Mouse (Mus musculus) MEL (cell line): ENCODE measurements at regions not wholly inside any gene's neighbourhood (a gene's known extent, or its start where the extent isn't known, plus 50 kb on each side); places are given as distances from the start of the nearest gene placed in this dataset.

ENCODE experiments used
- DNase-seq: peaks from one replicate; pipeline ENCODE4 v3.0.0; 2011; ENCODE audit warnings: low read depth, low spot score
- H3K27ac ChIP-seq: 2 replicates; pipeline ENCODE4 v1.5.1; 2012; ENCODE audit warnings: low read depth, mild to moderate bottlenecking, control low read depth, low read length, moderate library complexity; ENCODE audit not compliant: control insufficient read depth
- H3K27me3 ChIP-seq, 2 experiments: fragments of 150-350 bp in 1 of 2; sonication (generic) in 1 of 2; 2 replicates each; pipeline ENCODE4 v1.6.1; 2012; ENCODE audit warnings: low read length in 2 of 2, mild to moderate bottlenecking in 2 of 2, improper control_type of control experiment in 1 of 2, moderate library complexity in 1 of 2; ENCODE audit not compliant: insufficient read depth in 2 of 2, control insufficient read depth in 1 of 2
- H3K36me3 ChIP-seq, 2 experiments: 2 replicates each; pipeline ENCODE4 v1.6.1; 2012 to 2014; ENCODE audit warnings: low read length in 2 of 2, improper control_type of control experiment in 1 of 2, inconsistent platforms in 1 of 2, mild to moderate bottlenecking in 1 of 2; ENCODE audit not compliant: insufficient read depth in 2 of 2, control insufficient read depth in 1 of 2
- H3K4me1 ChIP-seq, 2 experiments: fragments of 150-350 bp in 1 of 2; sonication (generic) in 1 of 2; 2 replicates each; pipeline ENCODE4 v1.6.1; 2012; ENCODE audit warnings: low read length in 2 of 2, improper control_type of control experiment in 1 of 2, mild to moderate bottlenecking in 1 of 2; ENCODE audit not compliant: insufficient read depth in 2 of 2, control insufficient read depth in 1 of 2
- H3K4me3 ChIP-seq, 2 experiments: fragments of 150-350 bp in 1 of 2; sonication (generic) in 1 of 2; 2 replicates each; pipeline ENCODE4 v1.5.1; 2012; ENCODE audit warnings: low read depth in 2 of 2, low read length in 2 of 2, mild to moderate bottlenecking in 2 of 2, moderate library complexity in 2 of 2, control low read depth in 1 of 2, improper control_type of control experiment in 1 of 2; ENCODE audit not compliant: control insufficient read depth in 1 of 2, insufficient read depth in 1 of 2
- H3K79me2 ChIP-seq: 2 replicates; pipeline ENCODE4 v1.6.1; 2012; ENCODE audit warnings: mild to moderate bottlenecking, low read length, moderate library complexity; ENCODE audit not compliant: control insufficient read depth, poor library complexity, insufficient read depth
- H3K9ac ChIP-seq: 2 replicates; pipeline ENCODE4 v1.6.1; 2012; ENCODE audit warnings: low read depth, mild to moderate bottlenecking, control low read depth, low read length, moderate library complexity; ENCODE audit not compliant: control insufficient read depth, poor library complexity, severe bottlenecking
- H3K9me3 ChIP-seq: fragments of 150-350 bp; sonication (generic); replicated peaks from 2 replicates; pipeline ENCODE4 v1.6.1; 2012; ENCODE audit warnings: mild to moderate bottlenecking, low read length, improper control_type of control experiment, moderate library complexity; ENCODE audit not compliant: insufficient read depth
- BHLHE40 ChIP-seq: IDR thresholded peaks from 2 replicates; pipeline ENCODE4 v1.6.1; 2012; ENCODE audit warnings: low read depth, mild to moderate bottlenecking, inconsistent platforms, low read length, improper control_type of control experiment, borderline replicate concordance
- CHD1 ChIP-seq: IDR thresholded peaks from 2 replicates; pipeline ENCODE4 v1.6.1; 2012; ENCODE audit warnings: low read depth, mild to moderate bottlenecking, inconsistent platforms, low read length, improper control_type of control experiment
- CHD2 ChIP-seq: IDR thresholded peaks from 2 replicates; pipeline ENCODE4 v1.6.1; 2011; ENCODE audit warnings: low read length, improper control_type of control experiment
- CTCF ChIP-seq, 3 experiments: IDR thresholded peaks in 2 of 3; conservative IDR thresholded peaks in 1 of 3; 2 replicates each; pipeline ENCODE4 v1.5.1; 2011 to 2012; ENCODE audit warnings: low read length in 3 of 3, low read depth in 2 of 3, mild to moderate bottlenecking in 2 of 3, improper control_type of control experiment in 1 of 3, inconsistent platforms in 1 of 3, mixed read lengths in 1 of 3, moderate library complexity in 1 of 3; ENCODE audit not compliant: control insufficient read depth in 1 of 3, insufficient read depth in 1 of 3, poor library complexity in 1 of 3, severe bottlenecking in 1 of 3
- ELF1 ChIP-seq: IDR thresholded peaks from 2 replicates; pipeline ENCODE4 v1.6.1; 2014; ENCODE audit warnings: low read depth, mild to moderate bottlenecking, inconsistent platforms, low read length, improper control_type of control experiment, moderate library complexity
- ETS1 ChIP-seq: IDR thresholded peaks from 2 replicates; pipeline ENCODE4 v1.6.1; 2012; ENCODE audit warnings: low read depth, mild to moderate bottlenecking, inconsistent platforms, low read length, improper control_type of control experiment, moderate library complexity
- GATA1 ChIP-seq: IDR thresholded peaks from 2 replicates; pipeline ENCODE4 v1.6.1; 2011; ENCODE audit warnings: low read depth, low read length, improper control_type of control experiment
- JUND ChIP-seq: IDR thresholded peaks from 2 replicates; pipeline ENCODE4 v1.6.1; 2011; ENCODE audit warnings: low read depth, mild to moderate bottlenecking, improper control_type of control experiment, low read length
- KAT2A ChIP-seq: conservative IDR thresholded peaks from 2 replicates; pipeline ENCODE4 v1.6.1; 2012; ENCODE audit warnings: low read depth, low read length, improper control_type of control experiment, inconsistent platforms
- MAZ ChIP-seq: IDR thresholded peaks from 2 replicates; pipeline ENCODE4 v1.6.1; 2012; ENCODE audit warnings: low read depth, mild to moderate bottlenecking, inconsistent platforms, low read length, improper control_type of control experiment
- MEF2A ChIP-seq: IDR thresholded peaks from 2 replicates; pipeline ENCODE4 v1.6.1; 2014; ENCODE audit warnings: low read depth, mild to moderate bottlenecking, inconsistent platforms, low read length, improper control_type of control experiment; ENCODE audit not compliant: poor library complexity, insufficient replicate concordance, severe bottlenecking; ENCODE audit errors: extremely low read depth
- MXI1 ChIP-seq: IDR thresholded peaks from 2 replicates; pipeline ENCODE4 v1.6.1; 2011; ENCODE audit warnings: mild to moderate bottlenecking, low read depth, low read length, improper control_type of control experiment
- MYB ChIP-seq: IDR thresholded peaks from 2 replicates; pipeline ENCODE4 v1.6.1; 2011; ENCODE audit warnings: mild to moderate bottlenecking, low read depth, low read length, improper control_type of control experiment
- MYC ChIP-seq: IDR thresholded peaks from 2 replicates; pipeline ENCODE4 v1.6.1; 2011; ENCODE audit warnings: low read depth, mild to moderate bottlenecking, low read length, improper control_type of control experiment, moderate library complexity
- NELFE ChIP-seq: IDR thresholded peaks from 2 replicates; pipeline ENCODE4 v1.6.1; 2011; ENCODE audit warnings: low read depth, low read length, improper control_type of control experiment
- POLR2A ChIP-seq, 2 experiments: IDR thresholded peaks; 2 replicates each; pipeline ENCODE4 v1.6.1; 2011 to 2012; ENCODE audit warnings: low read length in 2 of 2, mild to moderate bottlenecking in 2 of 2, control low read depth in 1 of 2, improper control_type of control experiment in 1 of 2, low read depth in 1 of 2, moderate library complexity in 1 of 2; ENCODE audit not compliant: control insufficient read depth in 1 of 2, insufficient read depth in 1 of 2, poor library complexity in 1 of 2
- POLR2AphosphoS5 ChIP-seq: IDR thresholded peaks from 2 replicates; pipeline ENCODE4 v1.6.1; 2012; ENCODE audit warnings: low read depth, borderline replicate concordance, mild to moderate bottlenecking, inconsistent platforms, low read length, moderate library complexity, mixed read lengths
- RAD21 ChIP-seq: IDR thresholded peaks from 2 replicates; pipeline ENCODE4 v1.6.1; 2011; ENCODE audit warnings: mild to moderate bottlenecking, low read depth, low read length, improper control_type of control experiment
- SMC3 ChIP-seq: IDR thresholded peaks from 2 replicates; pipeline ENCODE4 v1.6.1; 2011; ENCODE audit warnings: low read depth, low read length, improper control_type of control experiment
- TAL1 ChIP-seq: IDR thresholded peaks from 2 replicates; pipeline ENCODE4 v1.6.1; 2012; ENCODE audit warnings: mild to moderate bottlenecking, inconsistent platforms, low read length, moderate library complexity, mixed read lengths
- TCF12 ChIP-seq: IDR thresholded peaks from 2 replicates; pipeline ENCODE4 v1.6.1; 2014; ENCODE audit warnings: low read depth, mild to moderate bottlenecking, inconsistent platforms, low read length, improper control_type of control experiment, moderate library complexity
- UBTF ChIP-seq: IDR thresholded peaks from 2 replicates; pipeline ENCODE4 v1.6.1; 2012; ENCODE audit warnings: low read depth, mild to moderate bottlenecking, inconsistent platforms, low read length, improper control_type of control experiment, moderate library complexity, borderline replicate concordance; ENCODE audit not compliant: insufficient read depth
- USF1 ChIP-seq: IDR thresholded peaks from 2 replicates; pipeline ENCODE4 v1.6.1; 2014; ENCODE audit warnings: low read depth, mild to moderate bottlenecking, inconsistent platforms, low read length, improper control_type of control experiment, moderate library complexity
- ZC3H11A ChIP-seq: IDR thresholded peaks from 2 replicates; pipeline ENCODE4 v1.6.1; 2012; ENCODE audit warnings: low read depth, mild to moderate bottlenecking, inconsistent platforms, low read length, improper control_type of control experiment
- ZKSCAN1 ChIP-seq: IDR thresholded peaks from 2 replicates; pipeline ENCODE4 v1.6.1; 2012; ENCODE audit warnings: low read depth, mild to moderate bottlenecking, inconsistent platforms, low read length, improper control_type of control experiment, moderate library complexity
- ZNF384 ChIP-seq: IDR thresholded peaks from 2 replicates; pipeline ENCODE4 v1.6.1; 2012; ENCODE audit warnings: low read depth, mild to moderate bottlenecking, inconsistent platforms, low read length, improper control_type of control experiment

DNA sequence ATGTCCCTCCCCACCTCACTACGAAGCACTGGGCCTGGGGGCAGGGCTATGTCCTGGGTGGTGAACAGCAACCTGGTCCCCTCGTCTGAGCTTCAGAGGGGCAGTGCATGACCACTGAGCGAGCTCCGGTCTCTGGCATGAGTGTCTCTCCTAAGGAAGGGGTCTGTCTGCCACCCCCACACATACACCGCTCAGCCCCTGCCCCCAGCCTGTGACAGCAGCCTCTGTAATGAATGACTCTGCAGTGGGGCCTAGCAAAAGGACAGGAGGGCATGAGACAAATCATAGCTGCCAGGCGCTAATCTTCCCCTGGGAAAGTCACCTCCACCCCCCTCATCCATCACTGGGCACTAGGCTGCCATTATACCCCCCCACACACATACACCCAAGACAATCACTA is 87.4 kb downstream of the Mrm1 start:
- no peaks in the 10 kb centered on the region for H3K9me3 ChIP-seq
- no peak overlapping the region for H3K27ac ChIP-seq
- no peak for DNase-seq
- H3K4me3 ChIP-seq: no peak overlapping the region
- H3K27me3 ChIP-seq: peaks cover 0 to 2% of the 10 kb centered on the region in 2 experiments; a peak in 2 of 4 replicates
- H3K9ac ChIP-seq: no peak overlapping the region
- H3K4me1 ChIP-seq: no peaks in the 10 kb centered on the region
- no peak for TF ChIP-seq CTCF (IDR thresholded peaks at IDR 0.05 in 2 of 3, conservative IDR thresholded peaks at IDR 0.05 in 1 of 3; ENCODE audit: control insufficient read depth in 1 of 3, insufficient read depth in 1 of 3, low read depth in 2 of 3, low read length in 3 of 3, poor library complexity in 1 of 3, severe bottlenecking in 1 of 3)
- TF ChIP-seq SMC3: no peak
- no peak for TF ChIP-seq BHLHE40
- no peak for TF ChIP-seq KAT2A
- TF ChIP-seq USF1: no peak
- TF ChIP-seq ZC3H11A: no peak
- TF ChIP-seq RAD21: no peak
- TF ChIP-seq POLR2A (IDR thresholded peaks at IDR 0.05; ENCODE audit: control insufficient read depth in 1 of 2, insufficient read depth in 1 of 2, low read depth in 1 of 2, low read length in 2 of 2, poor library complexity in 1 of 2): no peak
- no peak for TF ChIP-seq NELFE
- TF ChIP-seq ETS1: no peak
- TF ChIP-seq ZNF384: no peak
- TF ChIP-seq MYB: no peak
- TF ChIP-seq MYC: no peak
- TF ChIP-seq MEF2A: no peak
- TF ChIP-seq UBTF: no peak
- TF ChIP-seq MXI1: no peak
- no peak for TF ChIP-seq MAZ
- no peak for TF ChIP-seq ZKSCAN1
- TF ChIP-seq JUND: no peak
- no peaks in the 10 kb centered on the region for H3K79me2 ChIP-seq
- no peaks in the 10 kb centered on the region for H3K36me3 ChIP-seq

GRCm38 (mm10) chr11:84730218-84730617 is 89.1 kb downstream of the Mrm1 start:
- Histone ChIP-seq H3K9me3 (no peaks in the 10 kb centered on the region), H3K27me3 (no peaks in the 10 kb centered on the region; a peak in 2 of 4 replicates), H3K9ac (no peak overlapping the region), H3K27ac (no peak overlapping the region), H3K4me1 (peaks cover 0 to 5% of the 10 kb centered on the region in 2 experiments; a peak in 1 of 4 replicates), H3K79me2 (no peaks in the 10 kb centered on the region), H3K36me3 (no peaks in the 10 kb centered on the region), H3K4me3 (no peak overlapping the region)
- no peak for DNase-seq
- TF ChIP-seq CHD2: no peak
- no peak for TF ChIP-seq MEF2A
- no peak for TF ChIP-seq POLR2AphosphoS5
- TF ChIP-seq ELF1: no peak
- TF ChIP-seq TCF12: no peak
- TF ChIP-seq UBTF: no peak
- no peak for TF ChIP-seq RAD21
- TF ChIP-seq TAL1: no peak
- no peak for TF ChIP-seq GATA1
- no peak for TF ChIP-seq CHD1
- no peak for TF ChIP-seq JUND
